Mouse (Mus musculus): ENCODE data around the gene Ptprb.

Ptprb gene

GRCm38 (mm10) chr10:116374111-116374510 lies 98.8 kb downstream of the Ptprb start:
- no peak for DNase-seq (ENCODE audit: low read depth, low spot score)

- DNase-seq (ENCODE audit: low read depth, low spot score): no peak
Observed at GRCm38 (mm10) chr10:116376853-116377252, 101.5 kb downstream of the Ptprb start.

- DNase-seq (ENCODE audit: low read depth, low spot score): no peak
Observed at GRCm38 (mm10) chr10:116382826-116383685, 107.7 kb downstream of the Ptprb start.

GRCm38 (mm10) chr10:116384401-116384800 lies 109.1 kb downstream of the Ptprb start:
- DNase-seq (ENCODE audit: low read depth, low spot score): no peak

- no peak for DNase-seq (ENCODE audit: low read depth, low spot score)
Observed at GRCm38 (mm10) chr10:116386391-116386885, 111.1 kb downstream of the Ptprb start.

GRCm38 (mm10) chr10:116388840-116389239 lies 113.5 kb downstream of the Ptprb start:
- no peak for DNase-seq (ENCODE audit: low read depth, low spot score)

- DNase-seq (ENCODE audit: low read depth, low spot score): no peak
Observed at GRCm38 (mm10) chr10:116393790-116394475, 118.6 kb downstream of the Ptprb start.

GRCm38 (mm10) chr10:116394585-116394984 lies 119.3 kb downstream of the Ptprb start:
- no peak for DNase-seq (ENCODE audit: low read depth, low spot score)

GRCm38 (mm10) chr10:116396279-116396678 lies 121.0 kb downstream of the Ptprb start:
- DNase-seq (ENCODE audit: low read depth, low spot score): no peak

- no peak for DNase-seq (ENCODE audit: low read depth, low spot score)
Observed at GRCm38 (mm10) chr10:116396966-116397365, 121.6 kb downstream of the Ptprb start.

GRCm38 (mm10) chr10:116397573-116397972 lies 122.2 kb downstream of the Ptprb start:
- no peak for DNase-seq (ENCODE audit: low read depth, low spot score)

GRCm38 (mm10) chr10:116397973-116398372 lies 122.7 kb downstream of the Ptprb start:
- no peak for DNase-seq (ENCODE audit: low read depth, low spot score)

- no peak for DNase-seq (ENCODE audit: low read depth, low spot score)
Observed at GRCm38 (mm10) chr10:116402742-116403425, 127.6 kb downstream of the Ptprb start.

- no peak for DNase-seq (ENCODE audit: low read depth, low spot score)
Observed at GRCm38 (mm10) chr10:116403679-116404078, 128.4 kb downstream of the Ptprb start.

GRCm38 (mm10) chr10:116405011-116405410 lies 129.7 kb downstream of the Ptprb start:
- DNase-seq (ENCODE audit: low read depth, low spot score): no peak

GRCm38 (mm10) chr10:116407684-116408359 lies 132.5 kb downstream of the Ptprb start:
- DNase-seq (ENCODE audit: low read depth, low spot score): no peak

- DNase-seq (ENCODE audit: low read depth, low spot score): no peak
Observed at GRCm38 (mm10) chr10:116410826-116411225, 135.5 kb downstream of the Ptprb start.

GRCm38 (mm10) chr10:116416142-116416541 lies 140.8 kb downstream of the Ptprb start:
- DNase-seq (ENCODE audit: low read depth, low spot score): no peak

- DNase-seq (ENCODE audit: low read depth, low spot score): no peak
Observed at GRCm38 (mm10) chr10:116416726-116417125, 141.4 kb downstream of the Ptprb start.

GRCm38 (mm10) chr10:116418121-116418726 lies 142.9 kb downstream of the Ptprb start:
- no peak for DNase-seq (ENCODE audit: low read depth, low spot score)

GRCm38 (mm10) chr10:116420976-116421375 lies 145.7 kb downstream of the Ptprb start:
- DNase-seq (ENCODE audit: low read depth, low spot score): no peak
